14 mouse cellular contexts compared by ENCODE assay signal in genomic region chr17:74420656-74421055, GRCm38 (mm10).
"Had no signal": no experiment of that assay in that cellular context is flagged by ENCODE, and none has a peak within 500 bp of the region (broad histone marks: within the 10 kb centered on the region; RNA-seq: fewer than 3 reads in every experiment).

No protein-coding gene starts in this region.

- H3K4me2 ChIP-seq: lung, embryonic 14.5 days; midbrain, embryonic 12.5 days; neural tube, embryonic 12.5 days had no signal

- H3K27ac ChIP-seq: midbrain, embryonic 10.5 days; midbrain, embryonic 12.5 days; neural tube, embryonic 12.5 days had no signal

- H3K27me3 ChIP-seq: midbrain, embryonic 12.5 days; neural tube, embryonic 12.5 days had no signal

- H3K9me3 ChIP-seq: midbrain, embryonic 10.5 days; midbrain, embryonic 12.5 days; neural tube, embryonic 12.5 days had no signal

- ATAC-seq: midbrain, embryonic 16.5 days had no signal

- DNase-seq: lung, adult 18-20 months; lung, embryonic 14.5 days; lung, postnatal 10 days; lung, postnatal 4 days; midbrain, embryonic 14.5 days; right cerebral cortex, postnatal 14 days; spleen, adult 18-20 months; thymus, adult 18-20 months; thymus, postnatal 14 days; thymus, postnatal 36 days had no signal

- H3K4me1 ChIP-seq: midbrain, embryonic 12.5 days; neural tube, embryonic 12.5 days had no signal

- H3K9ac ChIP-seq: lung, embryonic 14.5 days; midbrain, embryonic 12.5 days; neural tube, embryonic 12.5 days had no signal

- H3K4me3 ChIP-seq: midbrain, embryonic 10.5 days; midbrain, embryonic 12.5 days; neural tube, embryonic 12.5 days had no signal
